In genomic region chr10:89505592-89505955, GRCm38 (mm10) we compare ENCODE assay signal across 28 mouse cellular contexts. TPM values are rescaled to one million over a fixed set of nuclear protein-coding genes. Genes with fewer than 3 reads are reported as not detected.
DNase-seq lines count a peak whose midpoint lies in the region; ATAC-seq and TF ChIP-seq lines count a peak whose summit lies in the region.
"Had no signal": no experiment of that assay in that cellular context is flagged by ENCODE, and none has a peak within 500 bp of the region (broad histone marks: within the 10 kb centered on the region; RNA-seq: fewer than 3 reads in every experiment).

No protein-coding gene starts in this region.

- DNase-seq in embryonic facial prominence, embryonic 14.5 days (ENCODE audit: low spot score): peak; percentile 13
- no peak for DNase-seq in embryonic facial prominence, embryonic 10.5 days (ENCODE audit: low spot score)
- DNase-seq in kidney, postnatal 0 days (ENCODE audit: low spot score): no peak
- no peak for DNase-seq in kidney, adult 8-10 months
- no peak for DNase-seq in intestine, embryonic 14.5 days (ENCODE audit: low spot score)
- no peak for DNase-seq in heart, postnatal 10 days
- no peak for DNase-seq in lung, adult 2 months
- DNase-seq: adrenal gland, postnatal 14 days; cerebellum, adult 8-10 months; cerebellum, postnatal 36 days; embryo, embryonic 11 days; gastrocnemius, postnatal 36 days; heart, adult 2 months; layer of hippocampus, adult 9-11 months; lung, adult 18-20 months; lung, postnatal 36 days; right cerebral cortex, adult 18-20 months; right cerebral cortex, postnatal 4 days had no signal

- no peak overlapping the region for H3K4me2 ChIP-seq in embryonic facial prominence, embryonic 14.5 days (ENCODE audit: low read depth, low read length)
- H3K4me2 ChIP-seq in kidney, postnatal 0 days (ENCODE audit: low read length): peak overlapping the region; percentile 11; the same call in 1 of the 2 replicates
- H3K4me2 ChIP-seq in intestine, embryonic 14.5 days (ENCODE audit: low read length): peak overlapping the region; percentile 37
- H3K4me2 ChIP-seq: embryonic facial prominence, embryonic 15.5 days; heart, embryonic 13.5 days; hindbrain, embryonic 13.5 days; limb, embryonic 15.5 days; midbrain, embryonic 13.5 days; neural tube, embryonic 12.5 days had no signal

- no peak overlapping the region for H3K4me3 ChIP-seq in embryonic facial prominence, embryonic 14.5 days (ENCODE audit: low read depth, low read length)
- no peak overlapping the region for H3K4me3 ChIP-seq in embryonic facial prominence, embryonic 10.5 days
- H3K4me3 ChIP-seq in kidney, postnatal 0 days (replicated peaks; ENCODE audit: low read depth, low read length): no peak overlapping the region
- H3K4me3 ChIP-seq in intestine, embryonic 14.5 days (ENCODE audit: low read depth, low read length): peak overlapping the region; percentile 26; the same call in 1 of the 2 replicates
- no peak overlapping the region; the same call in 1 of the 2 replicates for H3K4me3 ChIP-seq in small intestine, adult 2 months (ENCODE audit: low read depth, low read length)
- no peak overlapping the region for H3K4me3 ChIP-seq in lung, adult 2 months (replicated peaks; ENCODE audit: extremely low read depth, low read depth, low read length)
- H3K4me3 ChIP-seq: embryonic facial prominence, embryonic 15.5 days; heart, adult 2 months; heart, embryonic 13.5 days; hindbrain, embryonic 13.5 days; limb, embryonic 15.5 days; megakaryocyte, embryonic 14.5 days; midbrain, embryonic 13.5 days; neural tube, embryonic 12.5 days had no signal

- no peaks in the 10 kb centered on the region for H3K36me3 ChIP-seq in embryonic facial prominence, embryonic 14.5 days (ENCODE audit: control insufficient read depth, insufficient read depth, low read length)
- H3K36me3 ChIP-seq in embryonic facial prominence, embryonic 10.5 days (replicated peaks): no peaks in the 10 kb centered on the region
- H3K36me3 ChIP-seq in kidney, postnatal 0 days (ENCODE audit: insufficient read depth, low read length): no peaks in the 10 kb centered on the region
- H3K36me3 ChIP-seq in intestine, embryonic 14.5 days (ENCODE audit: control insufficient read depth, insufficient read depth, low read length): no peaks in the 10 kb centered on the region
- no peaks in the 10 kb centered on the region; the same call in 1 of the 2 replicates for H3K36me3 ChIP-seq in small intestine, adult 2 months (ENCODE audit: control insufficient read depth, insufficient read depth, low read length)
- H3K36me3 ChIP-seq: embryonic facial prominence, embryonic 15.5 days; heart, embryonic 13.5 days; hindbrain, embryonic 13.5 days; limb, embryonic 15.5 days; midbrain, embryonic 13.5 days; neural tube, embryonic 12.5 days had no signal

- no peaks in the 10 kb centered on the region for H3K4me1 ChIP-seq in embryonic facial prominence, embryonic 14.5 days (ENCODE audit: control insufficient read depth, insufficient read depth, low read length)
- no peaks in the 10 kb centered on the region for H3K4me1 ChIP-seq in embryonic facial prominence, embryonic 10.5 days
- no peaks in the 10 kb centered on the region; the same call in 1 of the 2 replicates for H3K4me1 ChIP-seq in kidney, postnatal 0 days (replicated peaks; ENCODE audit: insufficient read depth, low read length)
- no peaks in the 10 kb centered on the region; the same call in 1 of the 2 replicates for H3K4me1 ChIP-seq in intestine, embryonic 14.5 days (replicated peaks; ENCODE audit: control insufficient read depth, insufficient read depth, low read length)
- peaks cover 5% of the 10 kb centered on the region; the same call in 1 of the 2 replicates for H3K4me1 ChIP-seq in small intestine, adult 2 months (ENCODE audit: control insufficient read depth, insufficient read depth, insufficient read length, low read length)
- H3K4me1 ChIP-seq in lung, adult 2 months (ENCODE audit: control insufficient read depth, insufficient read depth, low read length): no peaks in the 10 kb centered on the region
- H3K4me1 ChIP-seq: embryonic facial prominence, embryonic 15.5 days; hindbrain, embryonic 13.5 days; limb, embryonic 15.5 days; midbrain, embryonic 13.5 days; neural tube, embryonic 12.5 days had no signal

- intact Hi-C loops in heart, postnatal 10 days (cut with DNase I): no loop called here

- H3K27ac ChIP-seq in embryonic facial prominence, embryonic 14.5 days (replicated peaks; ENCODE audit: low read depth, low read length): no peak overlapping the region
- H3K27ac ChIP-seq in embryonic facial prominence, embryonic 10.5 days (replicated peaks): no peak overlapping the region
- no peak overlapping the region; the same call in 1 of the 2 replicates for H3K27ac ChIP-seq in kidney, postnatal 0 days
- peak overlapping the region; percentile 62 for H3K27ac ChIP-seq in intestine, embryonic 14.5 days (ENCODE audit: low read depth)
- peak overlapping the region; percentile 80 for H3K27ac ChIP-seq in small intestine, adult 2 months (ENCODE audit: insufficient read depth, low read depth, low read length)
- H3K27ac ChIP-seq: embryonic facial prominence, embryonic 15.5 days; heart, adult 2 months; heart, embryonic 13.5 days; hindbrain, embryonic 13.5 days; limb, embryonic 15.5 days; midbrain, embryonic 13.5 days; neural tube, embryonic 12.5 days had no signal

- TF ChIP-seq POLR2A in small intestine, adult 2 months (IDR thresholded peaks at IDR 0.05; ENCODE audit: low read depth, low read length): no peak
- no peak for TF ChIP-seq POLR2A in lung, adult 2 months (IDR thresholded peaks at IDR 0.05; ENCODE audit: borderline replicate concordance, extremely low read depth, low read depth, low read length)

- no peak overlapping the region for H3K9ac ChIP-seq in embryonic facial prominence, embryonic 14.5 days (ENCODE audit: low read depth, low read length)
- no peak overlapping the region for H3K9ac ChIP-seq in kidney, postnatal 0 days (ENCODE audit: low read depth, low read length)
- no peak overlapping the region for H3K9ac ChIP-seq in intestine, embryonic 14.5 days (ENCODE audit: low read length)
- H3K9ac ChIP-seq: embryonic facial prominence, embryonic 15.5 days; heart, embryonic 13.5 days; hindbrain, embryonic 13.5 days; limb, embryonic 15.5 days; midbrain, embryonic 13.5 days; neural tube, embryonic 12.5 days had no signal

- no peak for ATAC-seq in embryonic facial prominence, embryonic 14.5 days (ENCODE audit: low read depth)
- no peak for ATAC-seq in kidney, postnatal 0 days (replicated peaks; ENCODE audit: low FRiP score, low read depth)
- no peak for ATAC-seq in intestine, embryonic 14.5 days (replicated peaks; ENCODE audit: low FRiP score, low TSS enrichment, low read depth)
- ATAC-seq: midbrain, embryonic 13.5 days had no signal

- no peaks in the 10 kb centered on the region for H3K9me3 ChIP-seq in embryonic facial prominence, embryonic 14.5 days (ENCODE audit: control insufficient read depth, low read length)
- H3K9me3 ChIP-seq in embryonic facial prominence, embryonic 10.5 days: no peaks in the 10 kb centered on the region
- no peaks in the 10 kb centered on the region for H3K9me3 ChIP-seq in kidney, postnatal 0 days (replicated peaks; ENCODE audit: low read length)
- no peaks in the 10 kb centered on the region for H3K9me3 ChIP-seq in intestine, embryonic 14.5 days (ENCODE audit: control insufficient read depth, low read length)
- H3K9me3 ChIP-seq: embryonic facial prominence, embryonic 15.5 days; hindbrain, embryonic 13.5 days; limb, embryonic 15.5 days; midbrain, embryonic 13.5 days; neural tube, embryonic 12.5 days had no signal

- WGBS in embryonic facial prominence, embryonic 14.5 days: 69% methylated on average over 5 of the region's 5 CpGs
- WGBS in embryonic facial prominence, embryonic 10.5 days: 91% methylated on average over 5 of the region's 5 CpGs
- 58% methylated on average over 5 of the region's 5 CpGs for WGBS in kidney, postnatal 0 days
- WGBS in intestine, embryonic 14.5 days: 56% methylated on average over 5 of the region's 5 CpGs
- WGBS in small intestine, adult 2 months: 20% methylated on average over 5 of the region's 5 CpGs
- 57% methylated on average over 5 of the region's 5 CpGs for WGBS in lung, adult 2 months

- no peak for TF ChIP-seq CTCF in kidney, postnatal 0 days (IDR thresholded peaks at IDR 0.05; ENCODE audit: low read depth)
- TF ChIP-seq CTCF in small intestine, adult 2 months (IDR thresholded peaks at IDR 0.05; ENCODE audit: extremely low read depth, insufficient read length, insufficient replicate concordance, low read depth, low read length): no peak
- TF ChIP-seq CTCF in lung, adult 2 months (IDR thresholded peaks at IDR 0.05; ENCODE audit: insufficient read depth, low read length): no peak

- H3K27me3 ChIP-seq in embryonic facial prominence, embryonic 14.5 days (replicated peaks; ENCODE audit: control insufficient read depth, insufficient read depth, low read length): no peaks in the 10 kb centered on the region
- H3K27me3 ChIP-seq in embryonic facial prominence, embryonic 10.5 days (replicated peaks; ENCODE audit: low read depth, poor library complexity, severe bottlenecking): no peaks in the 10 kb centered on the region
- no peaks in the 10 kb centered on the region for H3K27me3 ChIP-seq in kidney, postnatal 0 days (ENCODE audit: insufficient read depth, low read length)
- H3K27me3 ChIP-seq in intestine, embryonic 14.5 days (replicated peaks; ENCODE audit: control insufficient read depth, insufficient read depth, low read length): no peaks in the 10 kb centered on the region
- no peaks in the 10 kb centered on the region for H3K27me3 ChIP-seq in small intestine, adult 2 months (ENCODE audit: control insufficient read depth, insufficient read depth, low read length)
- H3K27me3 ChIP-seq: embryonic facial prominence, embryonic 15.5 days; heart, embryonic 13.5 days; hindbrain, embryonic 13.5 days; limb, embryonic 15.5 days; megakaryocyte, embryonic 14.5 days; midbrain, embryonic 13.5 days; neural tube, embryonic 12.5 days had no signal

RNA-seq across cellular contexts. Expression of gene Nr1h4, which starts 27.8 kb away (rescaled TPM):
- not detected in 2 replicates for polyA plus RNA-seq in embryonic facial prominence, embryonic 14.5 days (2014; fragmentation: Nextera tagmentation; extraction: Ambion mirVana)
- polyA plus RNA-seq in embryonic facial prominence, embryonic 10.5 days (2016; fragmentation: Nextera tagmentation; extraction: Ambion mirVana): not detected in 2 replicates
- 12.0 and 12.4 TPM in 2 replicates for polyA plus RNA-seq in kidney, postnatal 0 days (2015; fragmentation: Nextera tagmentation; extraction: Ambion mirVana)
- 16.2 and 17.8 TPM in 2 replicates for polyA plus RNA-seq in intestine, embryonic 14.5 days (2014; fragmentation: Nextera tagmentation; extraction: Ambion mirVana)
- polyA plus RNA-seq in small intestine, adult 2 months (2012; rRNA removed): 8.2 and 10.2 TPM in 2 replicates
- 1 to 10 TPM in 1 of 2 experiments, under 1 TPM in 1; 0.72 to 1.1 TPM for total RNA-seq in heart, postnatal 10 days (2021)
- 0.19 and 0.25 TPM in 2 replicates for polyA plus RNA-seq in lung, adult 2 months (2012; rRNA removed)
- total RNA-seq: gastrocnemius, postnatal 36 days; left cerebral cortex, postnatal 36 days; monocyte, adult 5-6 weeks had no signal
- polyA plus RNA-seq: embryonic facial prominence, embryonic 15.5 days; hindbrain, embryonic 13.5 days; midbrain, embryonic 13.5 days; neural tube, embryonic 12.5 days had no signal

Comparison
In these comparisons a context has a peak if more than half of its experiments do, and no peak if none do; other contexts are left out.
1. H3K27ac ChIP-seq: peak in intestine, embryonic 14.5 days (single experiment) and small intestine, adult 2 months (single experiment); none in embryonic facial prominence, embryonic 14.5 days (single experiment), embryonic facial prominence, embryonic 10.5 days (single experiment) and kidney, postnatal 0 days (single experiment).